Mouse (Mus musculus): ENCODE data around the gene Wnt7b. TPM values are rescaled to one million over a fixed set of nuclear protein-coding genes. Genes with fewer than 3 reads are reported as not detected.

Gene Wnt7b
- polyA plus RNA-seq, 1 experiment from 2014 or later: 62.1 TPM

GRCm38 (mm10) chr15:85610618-85611218, 28.4 kb upstream of the Wnt7b start:
- H3K9me3 ChIP-seq: no peaks in the 10 kb centered on the region
- 28% methylated on average over 8 of the region's 8 CpGs for WGBS
- H3K9ac ChIP-seq: 0 out of 2 replicates have a peak overlapping the region, but pooled peaks have one; percentile 1
- peak; percentile 82 for ATAC-seq (ENCODE audit: insufficient number of reproducible peaks, low FRiP score, low TSS enrichment, low read depth)
- H3K27me3 ChIP-seq: peaks cover 13% of the 10 kb centered on the region
- peak overlapping the region; percentile 17; the same call in 1 of the 2 replicates for H3K4me2 ChIP-seq
- peaks cover 57% of the 10 kb centered on the region for H3K4me1 ChIP-seq
- no peaks in the 10 kb centered on the region for H3K36me3 ChIP-seq
- H3K4me3 ChIP-seq: no peak overlapping the region
- peak overlapping the region; percentile 91 for H3K27ac ChIP-seq

GRCm38 (mm10) chr15:85610120-85610519, 27.8 kb upstream of the Wnt7b start:
- ATAC-seq (ENCODE audit: insufficient number of reproducible peaks, low FRiP score, low TSS enrichment, low read depth): 0 out of 2 replicates have a peak, but pooled peaks have one; percentile 0
- 63% methylated on average over 5 of the region's 5 CpGs for WGBS
- no peak overlapping the region for H3K4me3 ChIP-seq
- peaks cover 58% of the 10 kb centered on the region for H3K4me1 ChIP-seq
- no peak overlapping the region for H3K4me2 ChIP-seq
- no peak overlapping the region for H3K9ac ChIP-seq
- H3K27ac ChIP-seq: peak overlapping the region; percentile 91; the same call in 1 of the 2 replicates
- peaks cover 7% of the 10 kb centered on the region for H3K27me3 ChIP-seq
- H3K9me3 ChIP-seq: no peaks in the 10 kb centered on the region
- no peaks in the 10 kb centered on the region for H3K36me3 ChIP-seq

DNA sequence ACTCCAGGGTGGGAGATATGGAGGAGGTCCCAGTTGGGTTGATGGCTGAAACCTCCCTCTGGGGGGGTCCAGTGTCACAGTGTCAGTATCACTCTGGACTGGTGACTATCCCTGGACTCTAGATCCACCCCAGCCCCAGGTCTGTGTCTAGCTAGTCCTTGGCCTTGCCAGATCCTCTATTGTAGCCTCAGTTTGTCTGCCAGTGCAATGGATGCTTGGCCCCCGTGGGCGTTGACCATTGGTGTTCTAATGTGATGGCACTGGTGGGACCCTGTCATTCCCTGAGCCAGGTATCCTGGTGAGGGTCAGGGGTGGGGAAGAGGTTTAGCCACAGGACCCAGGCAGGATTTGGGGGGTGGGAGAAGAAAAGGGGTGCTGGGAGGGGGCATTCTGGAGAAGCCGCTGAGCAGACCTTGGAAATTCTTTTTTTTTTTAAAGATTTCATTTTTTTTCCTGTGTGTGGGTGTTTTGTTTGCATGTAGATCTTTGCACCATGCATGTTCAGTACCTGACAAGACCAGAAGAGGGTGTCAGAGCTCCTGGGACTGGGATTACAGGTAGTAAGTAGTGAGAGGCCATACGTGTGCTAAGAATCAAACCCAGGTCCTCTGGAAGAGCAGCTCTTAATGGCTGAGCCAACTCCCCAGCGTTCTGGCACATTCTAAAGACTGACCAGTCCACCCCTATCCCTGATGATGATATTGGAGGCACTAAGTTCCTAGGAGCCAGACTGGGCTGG, 27.2 kb upstream of the Wnt7b start:
- Histone ChIP-seq H3K4me1 (peaks cover 53% of the 10 kb centered on the region), H3K4me3 (no peak overlapping the region), H3K27me3 (0 out of 2 replicates have a peak, but pooled peaks cover under 1% of the 10 kb centered on the region), H3K27ac (no peak overlapping the region), H3K9me3 (no peaks in the 10 kb centered on the region), H3K9ac (no peak overlapping the region), H3K36me3 (no peaks in the 10 kb centered on the region), H3K4me2 (no peak overlapping the region)
- 81% methylated on average over 5 of the region's 5 CpGs for WGBS
- no peak for ATAC-seq (ENCODE audit: insufficient number of reproducible peaks, low FRiP score, low TSS enrichment, low read depth)

GRCm38 (mm10) chr15:85605962-85606610, 23.8 kb upstream of the Wnt7b start:
- no peak for ATAC-seq (ENCODE audit: insufficient number of reproducible peaks, low FRiP score, low TSS enrichment, low read depth)
- H3K9me3 ChIP-seq: no peaks in the 10 kb centered on the region
- no peaks in the 10 kb centered on the region for H3K36me3 ChIP-seq
- H3K27me3 ChIP-seq: no peaks in the 10 kb centered on the region
- 48% methylated on average over 17 of the region's 17 CpGs for WGBS
- H3K4me1 ChIP-seq: peaks cover 27% of the 10 kb centered on the region
- H3K27ac ChIP-seq: peak overlapping the region; percentile 62
- H3K4me3 ChIP-seq: no peak overlapping the region
- no peak overlapping the region for H3K9ac ChIP-seq
- no peak overlapping the region for H3K4me2 ChIP-seq

DNA sequence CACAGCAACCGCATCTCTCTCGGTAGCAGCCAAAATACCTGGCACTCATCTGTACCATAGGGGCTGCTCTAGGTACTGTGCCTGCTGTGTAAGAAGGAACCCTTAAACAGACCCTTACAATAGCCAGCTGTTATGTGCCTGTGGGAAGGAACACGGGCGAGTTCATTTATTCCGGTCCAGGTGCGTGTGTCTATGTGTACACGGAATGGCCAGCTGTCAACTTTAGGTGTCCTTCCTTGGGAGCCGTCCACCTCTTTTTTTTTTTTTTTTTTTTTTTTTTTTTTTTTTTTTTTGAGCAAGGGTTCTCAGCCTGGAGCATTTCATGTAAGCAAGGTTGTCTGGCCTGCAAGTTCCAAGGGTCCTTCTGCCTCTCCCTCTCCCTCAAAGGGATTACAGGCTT, 22.7 kb upstream of the Wnt7b start:
- H3K36me3 ChIP-seq: no peaks in the 10 kb centered on the region
- no peak overlapping the region for H3K9ac ChIP-seq
- WGBS: 81% methylated on average over 8 of the region's 8 CpGs
- no peaks in the 10 kb centered on the region for H3K27me3 ChIP-seq
- H3K27ac ChIP-seq: no peak overlapping the region
- H3K4me3 ChIP-seq: no peak overlapping the region
- H3K9me3 ChIP-seq: no peaks in the 10 kb centered on the region
- peaks cover 27% of the 10 kb centered on the region for H3K4me1 ChIP-seq
- no peak overlapping the region for H3K4me2 ChIP-seq
- no peak for ATAC-seq (ENCODE audit: insufficient number of reproducible peaks, low FRiP score, low TSS enrichment, low read depth)

GRCm38 (mm10) chr15:85604507-85604906, 22.2 kb upstream of the Wnt7b start:
- H3K9me3 ChIP-seq: no peaks in the 10 kb centered on the region
- H3K27ac ChIP-seq: no peak overlapping the region
- peaks cover 31% of the 10 kb centered on the region for H3K4me1 ChIP-seq
- no peaks in the 10 kb centered on the region for H3K36me3 ChIP-seq
- no peak for ATAC-seq (ENCODE audit: insufficient number of reproducible peaks, low FRiP score, low TSS enrichment, low read depth)
- 70% methylated on average over 4 of the region's 4 CpGs for WGBS
- no peak overlapping the region for H3K9ac ChIP-seq
- H3K27me3 ChIP-seq: no peaks in the 10 kb centered on the region
- H3K4me3 ChIP-seq: no peak overlapping the region
- no peak overlapping the region for H3K4me2 ChIP-seq

- Histone ChIP-seq H3K4me3 (no peak overlapping the region), H3K4me1 (peaks cover 37% of the 10 kb centered on the region)
- 40% methylated on average over 5 of the region's 5 CpGs for WGBS
Observed at GRCm38 (mm10) chr15:85603422-85603821, 21.1 kb upstream of the Wnt7b start.

GRCm38 (mm10) chr15:85602733-85603132, 20.5 kb upstream of the Wnt7b start:
- H3K4me2 ChIP-seq: no peak overlapping the region
- H3K36me3 ChIP-seq: no peaks in the 10 kb centered on the region
- H3K27ac ChIP-seq: no peak overlapping the region
- no peak for ATAC-seq (ENCODE audit: insufficient number of reproducible peaks, low FRiP score, low TSS enrichment, low read depth)
- no peaks in the 10 kb centered on the region for H3K9me3 ChIP-seq
- H3K4me1 ChIP-seq: peaks cover 37% of the 10 kb centered on the region
- H3K27me3 ChIP-seq: no peaks in the 10 kb centered on the region
- no peak overlapping the region for H3K4me3 ChIP-seq
- WGBS: 70% methylated on average over 6 of the region's 6 CpGs
- no peak overlapping the region for H3K9ac ChIP-seq

More at GRCm38 (mm10) chr15:85603422-85603821, 21.1 kb upstream of the Wnt7b start:
- Histone ChIP-seq H3K27me3 (no peaks in the 10 kb centered on the region), H3K36me3 (no peaks in the 10 kb centered on the region), H3K9me3 (no peaks in the 10 kb centered on the region), H3K27ac (no peak overlapping the region), H3K9ac (no peak overlapping the region), H3K4me2 (no peak overlapping the region)
- ATAC-seq (ENCODE audit: insufficient number of reproducible peaks, low FRiP score, low TSS enrichment, low read depth): no peak

DNA sequence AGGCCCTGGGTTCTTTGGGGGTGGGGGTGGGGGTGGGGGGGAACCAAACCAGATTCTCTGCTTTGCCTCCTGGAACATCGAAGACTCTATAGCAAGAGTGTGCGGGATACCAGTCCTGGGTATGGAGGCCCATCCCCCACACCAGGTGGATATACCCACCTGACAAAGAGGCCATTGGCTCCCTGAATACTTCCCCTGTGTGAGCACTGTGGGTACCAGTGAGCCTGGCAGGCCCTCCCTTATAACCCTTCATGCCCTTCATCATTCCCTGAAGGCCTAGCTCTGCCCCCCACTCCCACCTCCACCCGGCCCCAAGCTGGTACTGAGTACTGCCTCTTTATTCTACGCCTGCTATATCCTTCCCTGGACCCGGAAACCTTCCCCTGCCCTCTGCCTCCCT, 19.7 kb upstream of the Wnt7b start:
- H3K4me2 ChIP-seq: no peak overlapping the region
- H3K27ac ChIP-seq: no peak overlapping the region
- peaks cover 37% of the 10 kb centered on the region for H3K4me1 ChIP-seq
- 88% methylated on average over 5 of the region's 5 CpGs for WGBS
- no peaks in the 10 kb centered on the region for H3K36me3 ChIP-seq
- H3K4me3 ChIP-seq: no peak overlapping the region
- ATAC-seq (ENCODE audit: insufficient number of reproducible peaks, low FRiP score, low TSS enrichment, low read depth): no peak
- no peaks in the 10 kb centered on the region for H3K27me3 ChIP-seq
- H3K9me3 ChIP-seq: no peaks in the 10 kb centered on the region
- H3K9ac ChIP-seq: no peak overlapping the region

- Histone ChIP-seq H3K27me3 (no peaks in the 10 kb centered on the region), H3K4me1 (peaks cover 32% of the 10 kb centered on the region), H3K4me2 (no peak overlapping the region), H3K27ac (no peak overlapping the region), H3K36me3 (no peaks in the 10 kb centered on the region), H3K9ac (no peak overlapping the region), H3K9me3 (no peaks in the 10 kb centered on the region), H3K4me3 (no peak overlapping the region)
- ATAC-seq (ENCODE audit: insufficient number of reproducible peaks, low FRiP score, low TSS enrichment, low read depth): no peak
- 69% methylated on average over 4 of the region's 4 CpGs for WGBS
Observed at GRCm38 (mm10) chr15:85601202-85601601, 18.9 kb upstream of the Wnt7b start.

DNA sequence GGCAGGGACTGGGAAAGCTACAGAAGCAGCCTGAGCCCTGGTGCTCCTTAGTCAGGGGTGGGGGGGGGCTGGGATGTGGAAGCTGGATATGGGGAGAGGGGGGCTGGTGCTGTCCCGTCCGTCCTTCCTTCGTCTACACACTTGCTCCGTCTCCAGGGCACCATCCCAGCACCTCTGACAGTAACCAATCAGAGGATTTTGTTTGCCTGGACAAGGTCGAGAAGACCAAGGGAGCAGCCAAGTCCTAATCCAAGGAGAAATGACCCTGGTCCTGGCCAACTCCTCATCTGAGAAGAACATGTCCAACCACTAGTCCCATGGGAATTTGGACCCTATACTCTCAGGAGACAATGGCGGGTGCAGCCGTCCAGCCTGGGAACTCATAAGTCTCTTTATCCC, 18.4 kb upstream of the Wnt7b start:
- Histone ChIP-seq H3K27ac (0 out of 2 replicates have a peak overlapping the region, but pooled peaks have one; percentile 2), H3K4me1 (peaks cover 27% of the 10 kb centered on the region), H3K4me3 (no peak overlapping the region), H3K9me3 (no peaks in the 10 kb centered on the region), H3K9ac (no peak overlapping the region), H3K4me2 (0 out of 2 replicates have a peak overlapping the region, but pooled peaks have one; percentile 12), H3K27me3 (no peaks in the 10 kb centered on the region), H3K36me3 (no peaks in the 10 kb centered on the region)
- WGBS: 62% methylated on average over 7 of the region's 7 CpGs
- ATAC-seq (ENCODE audit: insufficient number of reproducible peaks, low FRiP score, low TSS enrichment, low read depth): 0 out of 2 replicates have a peak, but pooled peaks have one; percentile 3

Measured in limb, embryonic 15.5 days (tissue).